Mouse (Mus musculus): ENCODE data around the gene Rag1. TPM values are rescaled to one million over a fixed set of nuclear protein-coding genes. Genes with fewer than 3 reads are reported as not detected.

Gene Rag1
- polyA plus RNA-seq, 1 experiment from 2014 or later: 0.13 TPM

GRCm38 (mm10) chr2:101678236-101679021 lies 29.1 kb upstream of the Rag1 start, which contains the start of gene Traf6:
Gene Traf6, plus strand, starts transcription at chr2:101678429.
- Histone ChIP-seq H3K4me3 (ENCODE audit: low read depth, low read length) (peak within 1 kb of the TSS; percentile 91), H3K9ac (ENCODE audit: low read depth, low read length) (peak within 1 kb of the TSS; percentile 86), H3K36me3 (ENCODE audit: control insufficient read depth, insufficient read depth, low read length) (no peaks in the 10 kb centered on the region), H3K27me3 (ENCODE audit: control insufficient read depth, insufficient read depth, low read depth, low read length) (no peaks in the 10 kb centered on the region), H3K4me2 (ENCODE audit: low read length) (peak within 1 kb of the TSS; percentile 80), H3K27ac (ENCODE audit: low read length) (peak within 1 kb of the TSS; percentile 60; the same call in 1 of the 2 replicates), H3K9me3 (replicated peaks; ENCODE audit: control insufficient read depth, low read length, poor library complexity, severe bottlenecking) (no peaks in the 10 kb centered on the region), H3K4me1 (ENCODE audit: control insufficient read depth, insufficient read depth, low read length) (peaks cover 10% of the 10 kb centered on the region)
- under 1% methylated on average over 68 of the region's 68 CpGs for WGBS
- peak; percentile 91 for ATAC-seq

DNA sequence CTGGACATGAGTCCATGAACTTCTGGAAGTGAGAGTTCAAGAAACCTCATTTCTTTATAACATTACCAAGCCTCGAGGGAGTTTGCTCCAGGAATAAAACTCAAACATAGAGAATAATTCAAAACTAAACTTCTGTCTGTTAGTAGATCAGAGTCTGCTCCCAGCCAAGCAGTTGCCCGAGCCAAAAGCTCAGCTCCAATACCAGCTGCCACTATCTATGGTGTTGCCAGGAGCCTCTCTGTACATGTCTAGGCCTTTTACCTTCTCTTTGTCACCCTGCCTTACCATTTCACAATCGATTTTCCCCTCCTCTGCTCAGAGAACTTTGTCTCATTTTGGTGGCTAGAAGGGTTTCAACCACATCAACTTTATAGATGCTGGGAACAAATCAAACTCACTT lies 24.2 kb upstream of the Rag1 start:
- no peak overlapping the region for H3K27ac ChIP-seq (ENCODE audit: low read length)
- no peak overlapping the region for H3K4me2 ChIP-seq (ENCODE audit: low read length)
- H3K36me3 ChIP-seq (ENCODE audit: control insufficient read depth, insufficient read depth, low read length): no peaks in the 10 kb centered on the region
- no peaks in the 10 kb centered on the region; the same call in 1 of the 2 replicates for H3K4me1 ChIP-seq (ENCODE audit: control insufficient read depth, insufficient read depth, low read length)
- 76% methylated on average over 3 of the region's 3 CpGs for WGBS
- H3K9ac ChIP-seq (ENCODE audit: low read depth, low read length): no peak overlapping the region
- no peak overlapping the region for H3K4me3 ChIP-seq (ENCODE audit: low read depth, low read length)
- H3K27me3 ChIP-seq (ENCODE audit: control insufficient read depth, insufficient read depth, low read depth, low read length): no peaks in the 10 kb centered on the region
- ATAC-seq: no peak
- H3K9me3 ChIP-seq (replicated peaks; ENCODE audit: control insufficient read depth, low read length, poor library complexity, severe bottlenecking): no peaks in the 10 kb centered on the region

GRCm38 (mm10) chr2:101668751-101669150 lies 19.4 kb upstream of the Rag1 start:
- Histone ChIP-seq H3K27ac (ENCODE audit: low read length) (no peak overlapping the region), H3K9ac (ENCODE audit: low read depth, low read length) (no peak overlapping the region), H3K9me3 (replicated peaks; ENCODE audit: control insufficient read depth, low read length, poor library complexity, severe bottlenecking) (no peaks in the 10 kb centered on the region), H3K36me3 (ENCODE audit: control insufficient read depth, insufficient read depth, low read length) (no peaks in the 10 kb centered on the region), H3K27me3 (ENCODE audit: control insufficient read depth, insufficient read depth, low read depth, low read length) (no peaks in the 10 kb centered on the region), H3K4me3 (ENCODE audit: low read depth, low read length) (no peak overlapping the region), H3K4me2 (ENCODE audit: low read length) (no peak overlapping the region), H3K4me1 (ENCODE audit: control insufficient read depth, insufficient read depth, low read length) (0 out of 2 replicates have a peak, but pooled peaks cover 2% of the 10 kb centered on the region)
- no peak for ATAC-seq
- WGBS: 92% methylated on average over 3 of the region's 3 CpGs

DNA sequence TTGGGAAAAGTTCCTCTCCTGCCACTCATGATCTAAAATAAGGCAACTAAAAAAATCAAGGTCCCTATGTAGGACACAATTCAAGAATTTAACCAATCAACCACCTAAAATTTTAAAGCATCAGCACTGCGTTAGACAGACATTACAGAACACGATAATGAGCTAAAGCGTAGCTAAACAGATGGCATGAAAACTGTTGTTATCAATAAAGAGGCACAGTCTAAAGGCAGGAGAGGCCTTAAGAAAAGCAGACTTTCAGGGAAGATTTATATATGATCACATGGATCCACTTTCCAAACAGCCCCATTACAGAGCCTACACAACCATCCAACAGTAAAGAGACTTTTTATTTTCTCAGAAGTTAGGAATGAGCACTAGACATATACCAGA lies 16.4 kb upstream of the Rag1 start:
- Histone ChIP-seq H3K9ac (ENCODE audit: low read depth, low read length) (no peak overlapping the region), H3K4me2 (ENCODE audit: low read length) (no peak overlapping the region), H3K9me3 (replicated peaks; ENCODE audit: control insufficient read depth, low read length, poor library complexity, severe bottlenecking) (no peaks in the 10 kb centered on the region), H3K4me1 (ENCODE audit: control insufficient read depth, insufficient read depth, low read length) (0 out of 2 replicates have a peak, but pooled peaks cover 2% of the 10 kb centered on the region), H3K27me3 (ENCODE audit: control insufficient read depth, insufficient read depth, low read depth, low read length) (no peaks in the 10 kb centered on the region), H3K4me3 (ENCODE audit: low read depth, low read length) (no peak overlapping the region), H3K27ac (ENCODE audit: low read length) (no peak overlapping the region), H3K36me3 (ENCODE audit: control insufficient read depth, insufficient read depth, low read length) (no peaks in the 10 kb centered on the region)
- ATAC-seq: 0 out of 2 replicates have a peak, but pooled peaks have one; percentile 3
- 86% methylated on average over 3 of the region's 3 CpGs for WGBS

- Histone ChIP-seq H3K4me2 (ENCODE audit: low read length) (no peak overlapping the region), H3K4me3 (ENCODE audit: low read depth, low read length) (no peak overlapping the region), H3K36me3 (ENCODE audit: control insufficient read depth, insufficient read depth, low read length) (no peaks in the 10 kb centered on the region), H3K27ac (ENCODE audit: low read length) (no peak overlapping the region), H3K9ac (ENCODE audit: low read depth, low read length) (no peak overlapping the region), H3K27me3 (ENCODE audit: control insufficient read depth, insufficient read depth, low read depth, low read length) (no peaks in the 10 kb centered on the region), H3K4me1 (ENCODE audit: control insufficient read depth, insufficient read depth, low read length) (0 out of 2 replicates have a peak, but pooled peaks cover 2% of the 10 kb centered on the region), H3K9me3 (replicated peaks; ENCODE audit: control insufficient read depth, low read length, poor library complexity, severe bottlenecking) (no peaks in the 10 kb centered on the region)
- 20% methylated on average over 9 of the region's 9 CpGs for WGBS
- peak; percentile 76; the same call in 1 of the 2 replicates for ATAC-seq
Observed at GRCm38 (mm10) chr2:101665058-101665702, 15.9 kb upstream of the Rag1 start.

- H3K4me1 ChIP-seq (ENCODE audit: control insufficient read depth, insufficient read depth, low read length): 0 out of 2 replicates have a peak, but pooled peaks cover 2% of the 10 kb centered on the region
- ATAC-seq: no peak
Observed at GRCm38 (mm10) chr2:101660536-101660935, 11.2 kb upstream of the Rag1 start.

GRCm38 (mm10) chr2:101652921-101653597 lies 3.8 kb upstream of the Rag1 start:
- Histone ChIP-seq H3K4me3 (ENCODE audit: low read depth, low read length) (peak overlapping the region; percentile 32), H3K9me3 (replicated peaks; ENCODE audit: control insufficient read depth, low read length, poor library complexity, severe bottlenecking) (no peaks in the 10 kb centered on the region), H3K4me1 (ENCODE audit: control insufficient read depth, insufficient read depth, low read length) (peaks cover 7% of the 10 kb centered on the region; the same call in 1 of the 2 replicates), H3K27ac (ENCODE audit: low read length) (no peak overlapping the region), H3K4me2 (ENCODE audit: low read length) (peak overlapping the region; percentile 65), H3K36me3 (ENCODE audit: control insufficient read depth, insufficient read depth, low read length) (no peaks in the 10 kb centered on the region), H3K27me3 (ENCODE audit: control insufficient read depth, insufficient read depth, low read depth, low read length) (no peaks in the 10 kb centered on the region; the same call in 1 of the 2 replicates), H3K9ac (ENCODE audit: low read depth, low read length) (peak overlapping the region; percentile 54)
- WGBS: 17% methylated on average over 14 of the region's 14 CpGs
- ATAC-seq: peak; percentile 88

More at GRCm38 (mm10) chr2:101660536-101660935, 11.2 kb upstream of the Rag1 start:
- Histone ChIP-seq H3K27ac (ENCODE audit: low read length) (no peak overlapping the region), H3K36me3 (ENCODE audit: control insufficient read depth, insufficient read depth, low read length) (no peaks in the 10 kb centered on the region), H3K4me2 (ENCODE audit: low read length) (no peak overlapping the region), H3K9ac (ENCODE audit: low read depth, low read length) (no peak overlapping the region), H3K27me3 (ENCODE audit: control insufficient read depth, insufficient read depth, low read depth, low read length) (no peaks in the 10 kb centered on the region; the same call in 1 of the 2 replicates), H3K9me3 (replicated peaks; ENCODE audit: control insufficient read depth, low read length, poor library complexity, severe bottlenecking) (no peaks in the 10 kb centered on the region), H3K4me3 (ENCODE audit: low read depth, low read length) (no peak overlapping the region)
- WGBS: 79% methylated on average over 2 of the region's 2 CpGs

DNA sequence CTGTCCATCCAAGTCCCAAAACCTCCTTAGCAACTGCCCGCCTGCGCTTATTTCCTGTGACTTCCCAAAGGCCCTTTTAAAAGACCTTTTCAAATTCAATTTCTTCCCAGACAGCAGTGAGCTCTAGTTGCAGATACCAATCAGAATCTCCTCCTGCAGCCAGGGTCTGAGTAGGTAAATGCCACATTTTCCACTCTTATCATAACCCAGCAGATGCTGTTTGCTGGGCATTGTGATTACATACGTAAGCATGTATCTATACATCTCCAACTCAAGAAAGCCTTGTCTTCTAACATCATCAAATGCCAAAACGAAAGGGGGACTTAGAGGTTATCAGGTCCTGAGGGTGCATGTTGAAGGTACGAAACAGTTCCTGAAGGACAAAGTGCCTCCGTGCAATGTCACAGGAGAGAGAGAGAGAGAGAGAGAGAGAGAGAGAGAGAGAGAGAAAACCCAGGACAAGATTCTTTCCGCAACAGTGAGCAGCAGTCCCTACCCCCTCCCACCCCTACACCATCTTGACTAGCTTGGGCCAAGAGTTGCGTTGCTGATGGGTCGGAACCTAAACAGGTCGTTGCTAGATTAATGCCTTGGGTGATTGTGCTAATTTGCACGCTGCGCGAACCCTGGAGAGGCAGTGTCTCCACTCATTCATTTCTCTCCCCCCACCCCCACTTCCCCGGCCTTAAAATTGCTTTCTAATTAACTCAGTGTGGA lies 3.1 kb upstream of the Rag1 start:
- H3K4me2 ChIP-seq (ENCODE audit: low read length): peak overlapping the region; percentile 65
- H3K4me3 ChIP-seq (ENCODE audit: low read depth, low read length): peak overlapping the region; percentile 32
- ATAC-seq: peak; percentile 75
- no peaks in the 10 kb centered on the region for H3K9me3 ChIP-seq (replicated peaks; ENCODE audit: control insufficient read depth, low read length, poor library complexity, severe bottlenecking)
- H3K27ac ChIP-seq (ENCODE audit: low read length): no peak overlapping the region; the same call in 1 of the 2 replicates
- peak overlapping the region; percentile 54 for H3K9ac ChIP-seq (ENCODE audit: low read depth, low read length)
- no peaks in the 10 kb centered on the region for H3K36me3 ChIP-seq (ENCODE audit: control insufficient read depth, insufficient read depth, low read length)
- H3K4me1 ChIP-seq (ENCODE audit: control insufficient read depth, insufficient read depth, low read length): peaks cover 7% of the 10 kb centered on the region; the same call in 1 of the 2 replicates
- WGBS: 28% methylated on average over 14 of the region's 14 CpGs
- no peaks in the 10 kb centered on the region; the same call in 1 of the 2 replicates for H3K27me3 ChIP-seq (ENCODE audit: control insufficient read depth, insufficient read depth, low read depth, low read length)
